Mouse (Mus musculus) thymus, adult 2 months (tissue): Measurements from ENCODE around the gene Kiss1r. TPM values are rescaled to one million over a fixed set of nuclear protein-coding genes. Genes with fewer than 3 reads are reported as not detected.
"Not testable (repeated sequence)": the region's sequence is repeated elsewhere in the genome, so short reads cannot be mapped to it uniquely, and the experiment has no call there.

Source experiments
- DNase-seq: peaks from one replicate; pipeline ENCODE4 v3.0.0; 2021
- H3K27ac ChIP-seq: fragments of 200-500 bp; 2 replicates; pipeline ENCODE4 v1.5.1; 2012; ENCODE audit warnings: low read length, control low read depth; ENCODE audit not compliant: control insufficient read depth, insufficient read depth
- H3K27me3 ChIP-seq: fragments of 200-500 bp; 2 replicates; pipeline ENCODE4 v1.6.1; 2012; ENCODE audit warnings: mild to moderate bottlenecking, low read length, moderate library complexity, mixed read lengths; ENCODE audit not compliant: control insufficient read depth, insufficient read depth
- H3K36me3 ChIP-seq: fragments of 200-500 bp; 2 replicates; pipeline ENCODE4 v1.6.1; 2012; ENCODE audit warnings: mild to moderate bottlenecking, low read length, moderate library complexity; ENCODE audit not compliant: control insufficient read depth, insufficient read depth
- H3K4me1 ChIP-seq: fragments of 200-500 bp; replicated peaks from 2 replicates; pipeline ENCODE4 v1.6.1; 2012; ENCODE audit warnings: low read length; ENCODE audit not compliant: control insufficient read depth, insufficient read depth
- H3K4me3 ChIP-seq: fragments of 200-500 bp; 2 replicates; pipeline ENCODE4 v1.5.1; 2012; ENCODE audit warnings: mild to moderate bottlenecking, low read length, control low read depth, moderate library complexity; ENCODE audit not compliant: control insufficient read depth, insufficient read depth
- CTCF ChIP-seq: fragments of 200-500 bp; IDR thresholded peaks from 2 replicates; pipeline ENCODE4 v1.5.1; 2012; ENCODE audit warnings: mild to moderate bottlenecking, control low read depth, low read length, moderate library complexity, borderline replicate concordance; ENCODE audit not compliant: control insufficient read depth, poor library complexity, insufficient read depth; ENCODE audit errors: extremely low read depth
- POLR2A ChIP-seq: fragments of 200-500 bp; IDR thresholded peaks from 2 replicates; pipeline ENCODE4 v1.6.1; 2012; ENCODE audit warnings: mild to moderate bottlenecking, low read length, control low read depth, moderate library complexity; ENCODE audit not compliant: control insufficient read depth, poor library complexity, insufficient read depth; ENCODE audit errors: extremely low read depth
- WGBS: fragments of 180-500 bp; shearing (Covaris S2); methylation state at CpG from one replicate; pipeline ENCODE4 v1.1.7; 2018; 5-methylcytosine and 5-hydroxymethylcytosine counted together
- polyA plus RNA-seq: library from polyadenylated mRNA; depleted of rRNA; stranded (reverse); fragments of >200 nt; gene quantifications from 2 replicates; pipeline ENCODE4 v1.2.3, GENCODE M21; 2012

The Kiss1r gene
- polyA plus RNA-seq, 1 experiment = 5.8 TPM

- peak; percentile 87 for DNase-seq
- Histone ChIP-seq H3K4me3 (no peak overlapping the region), H3K27me3 (no peaks in the 10 kb centered on the region), H3K4me1 (peaks cover 8% of the 10 kb centered on the region), H3K36me3 (no peaks in the 10 kb centered on the region), H3K27ac (no peak overlapping the region)
- TF ChIP-seq POLR2A (no peak), CTCF (peak; percentile 91)
- WGBS = 27% methylated on average over 21 of the region's 21 CpGs
Measured at GRCm38 (mm10) chr10:79958140-79958816, 41.5 kb downstream of the Kiss1r start.

- not testable (repeated sequence) for H3K4me1 ChIP-seq, H3K4me3 ChIP-seq, H3K27me3 ChIP-seq, H3K27ac ChIP-seq, H3K36me3 ChIP-seq
- WGBS = 23% methylated on average over 10 of the region's 10 CpGs
- DNase-seq = peak; percentile 35
Measured at GRCm38 (mm10) chr10:79959412-79959811, 42.6 kb downstream of the Kiss1r start.

GRCm38 (mm10) chr10:79959847-79960601 is 43.3 kb downstream of the Kiss1r start, which contains the start of gene Wdr18:
Wdr18 (plus strand) TSS chr10:79960152.
- H3K4me3 ChIP-seq = peak within 1 kb of the TSS; percentile 74
- under 1% methylated on average over 61 of the region's 61 CpGs for WGBS
- H3K27ac ChIP-seq = no peak within 1 kb of the TSS
- H3K36me3 ChIP-seq = no peaks in the 10 kb centered on the region; the same call in 1 of the 2 replicates
- DNase-seq = peak; percentile 99
- H3K4me1 ChIP-seq = peaks cover 8% of the 10 kb centered on the region
- H3K27me3 ChIP-seq = no peaks in the 10 kb centered on the region
- peak; percentile 58 for TF ChIP-seq POLR2A
- peak; percentile 95 for TF ChIP-seq CTCF

GRCm38 (mm10) chr10:79960671-79961294 is 44.0 kb downstream of the Kiss1r start:
- Histone ChIP-seq H3K27ac (no peak overlapping the region), H3K4me1 (peaks cover 8% of the 10 kb centered on the region), H3K27me3 (no peaks in the 10 kb centered on the region), H3K36me3 (no peaks in the 10 kb centered on the region; the same call in 1 of the 2 replicates), H3K4me3 (peak overlapping the region; percentile 74)
- DNase-seq = no peak
- no peak for TF ChIP-seq CTCF
- no peak for TF ChIP-seq POLR2A
- 13% methylated on average over 10 of the region's 10 CpGs for WGBS

GRCm38 (mm10) chr10:79964727-79965126 is 48.0 kb downstream of the Kiss1r start:
- TF ChIP-seq POLR2A (no peak), CTCF (no peak)
- no peaks in the 10 kb centered on the region for H3K27me3 ChIP-seq
- H3K4me3 ChIP-seq = no peak overlapping the region
- H3K36me3 ChIP-seq = peaks cover 5% of the 10 kb centered on the region; the same call in 1 of the 2 replicates
- WGBS = 97% methylated on average over 7 of the region's 7 CpGs
- no peak for DNase-seq
- peaks cover 6% of the 10 kb centered on the region for H3K4me1 ChIP-seq
- no peak overlapping the region for H3K27ac ChIP-seq

- H3K27me3 ChIP-seq = 0 out of 2 replicates have a peak, but pooled peaks cover under 1% of the 10 kb centered on the region
- TF ChIP-seq POLR2A = no peak
- TF ChIP-seq CTCF = no peak
- H3K4me1 ChIP-seq = peaks cover 5% of the 10 kb centered on the region
- no peak overlapping the region for H3K4me3 ChIP-seq
- no peak for DNase-seq
- H3K27ac ChIP-seq = no peak overlapping the region
- 98% methylated on average over 5 of the region's 5 CpGs for WGBS
- peaks cover 5% of the 10 kb centered on the region; the same call in 1 of the 2 replicates for H3K36me3 ChIP-seq
Measured at GRCm38 (mm10) chr10:79965325-79965724, 48.6 kb downstream of the Kiss1r start.
